Mouse (Mus musculus): ENCODE data around the gene Krtap12-1.
"Not testable (repeated sequence)": the region's sequence is repeated elsewhere in the genome, so short reads cannot be mapped to it uniquely, and the experiment has no call there.

Gene Krtap12-1

DNA sequence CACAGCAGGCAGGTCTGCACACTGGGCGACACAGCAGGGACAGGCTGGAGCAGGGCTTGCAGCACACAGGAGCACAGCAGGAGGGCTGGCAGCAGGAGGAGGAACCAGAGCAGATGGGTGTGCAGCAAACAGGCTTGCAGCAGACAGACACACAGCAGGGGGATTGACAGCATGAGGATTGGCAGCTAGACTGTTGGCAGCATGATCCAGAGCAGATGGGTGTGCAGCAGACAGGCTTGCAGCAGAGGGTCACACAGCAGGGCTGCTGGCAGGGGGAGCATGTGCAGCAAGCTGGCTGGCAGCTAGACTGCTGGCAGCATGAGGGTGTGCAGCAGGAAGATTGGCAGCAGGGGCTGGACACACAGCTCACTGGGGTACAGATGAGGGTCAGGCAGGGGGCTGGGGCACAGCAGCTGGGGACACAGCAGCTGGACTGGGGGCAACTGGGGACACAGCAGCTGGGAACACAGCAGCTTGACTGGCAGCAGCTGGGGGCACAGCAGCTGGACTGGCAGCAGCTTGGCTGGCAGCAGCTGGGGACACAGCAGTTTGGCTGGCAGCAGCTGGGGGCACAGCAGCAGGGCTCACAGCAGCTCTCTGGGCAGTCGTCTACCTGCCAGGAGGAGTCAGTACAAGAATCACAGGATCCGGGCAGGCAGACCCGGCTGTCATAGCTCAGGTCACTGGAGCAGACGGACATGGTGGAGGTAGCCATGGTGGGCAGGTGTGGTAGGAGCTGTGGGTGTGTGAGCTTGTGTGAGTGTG lies 21.7 kb downstream of the Krtap12-1 start, which contains the start of gene Gm18596:
TSS of gene Gm18596 (minus strand) at position 715 of the 765 bp plus-strand sequence.
- not testable (repeated sequence) for DNase-seq (ENCODE audit: low read depth, low spot score)

DNA sequence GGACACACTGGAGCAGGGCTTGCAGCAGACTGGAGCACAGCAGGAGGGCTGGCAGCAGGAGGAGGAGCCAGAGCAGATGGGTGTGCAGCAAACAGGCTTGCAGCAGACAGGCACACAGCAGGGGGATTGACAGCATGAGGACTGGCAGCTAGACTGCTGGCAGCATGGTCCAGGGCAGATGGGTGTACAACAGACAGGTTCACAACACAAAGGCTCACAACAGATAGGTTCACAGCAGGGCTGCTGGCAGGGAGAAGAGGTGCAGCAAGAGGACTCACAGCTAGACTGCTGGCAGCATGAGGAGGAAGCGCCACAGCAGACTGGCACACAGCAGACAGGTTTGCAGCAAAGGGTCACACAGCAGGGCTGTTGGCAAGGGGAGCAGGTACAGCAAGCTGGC lies 30.3 kb downstream of the Krtap12-1 start:
- not testable (repeated sequence) for DNase-seq (ENCODE audit: low read depth, low spot score)

DNA sequence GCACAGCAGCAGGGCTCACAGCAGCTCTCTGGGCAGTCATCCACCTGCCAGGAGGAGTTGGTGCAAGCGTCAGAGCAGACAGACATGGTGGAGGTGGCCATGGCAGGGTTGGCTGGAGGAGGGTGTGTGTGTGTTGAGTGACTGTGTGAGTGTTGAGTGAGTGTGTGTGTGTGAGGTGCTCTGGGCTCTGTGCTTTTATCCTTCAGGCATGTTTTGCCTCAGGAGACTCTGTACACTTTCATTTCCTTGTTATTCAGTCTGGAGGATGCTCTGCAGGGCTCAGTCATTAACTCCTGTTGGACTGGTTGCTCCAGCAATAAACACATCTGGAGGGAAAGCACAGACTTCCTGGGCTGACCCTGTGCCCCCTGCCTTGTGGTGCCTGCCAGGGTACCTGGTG lies 30.9 kb downstream of the Krtap12-1 start, which contains the start of gene Gm9736:
TSS of gene Gm9736 (minus strand) at position 101 of the 400 bp plus-strand sequence.
- not testable (repeated sequence) for DNase-seq (ENCODE audit: low read depth, low spot score)

DNA sequence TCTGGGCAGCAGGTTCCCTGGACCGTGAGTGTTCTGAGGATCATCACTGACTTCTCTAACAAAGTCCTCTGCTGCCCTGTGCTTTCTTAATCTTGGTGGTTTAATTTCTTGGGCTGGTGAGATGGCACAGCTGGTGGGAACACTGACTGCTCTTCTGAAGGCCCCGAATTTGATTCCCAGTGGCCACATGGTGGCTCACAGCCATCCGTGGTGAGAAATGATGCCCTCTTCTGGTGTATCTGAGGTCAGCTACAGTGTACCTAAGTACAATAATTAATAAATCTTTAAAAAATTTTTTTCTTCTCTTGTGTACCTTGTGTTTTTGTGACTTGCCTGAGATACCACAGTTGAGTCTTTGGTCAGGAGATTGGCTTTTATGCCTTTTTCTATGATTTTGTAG lies 31.9 kb downstream of the Krtap12-1 start:
- not testable (repeated sequence) for DNase-seq (ENCODE audit: low read depth, low spot score)

- DNase-seq (ENCODE audit: low read depth, low spot score), result peak; percentile 48
These were observed 33.0 kb downstream of the Krtap12-1 start for GRCm38 (mm10) chr10:77753448-77753847.

DNA sequence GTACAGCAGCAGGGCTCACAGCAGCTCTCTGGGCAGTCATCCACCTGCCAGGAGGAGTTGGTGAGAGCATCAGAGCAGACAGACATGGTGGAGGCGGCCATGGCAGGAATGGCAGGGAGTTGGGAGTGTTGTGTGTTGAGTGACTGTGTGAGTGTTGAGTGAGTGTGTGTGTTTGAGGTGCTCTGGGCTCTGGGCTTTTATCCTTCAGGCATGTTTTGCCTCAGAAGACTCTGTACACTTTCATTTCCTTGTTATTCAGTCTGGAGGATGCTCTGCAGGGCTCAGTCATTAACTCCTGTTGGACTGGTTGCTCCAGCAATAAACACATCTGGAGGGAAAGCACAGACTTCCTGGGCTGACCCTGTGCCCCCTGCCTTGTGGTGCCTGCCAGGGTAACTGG lies 39.2 kb downstream of the Krtap12-1 start, which contains the start of gene Gm3233:
TSS of gene Gm3233 (minus strand) at position 101 of the 400 bp plus-strand sequence.
- not testable (repeated sequence) for DNase-seq (ENCODE audit: low read depth, low spot score)

DNA sequence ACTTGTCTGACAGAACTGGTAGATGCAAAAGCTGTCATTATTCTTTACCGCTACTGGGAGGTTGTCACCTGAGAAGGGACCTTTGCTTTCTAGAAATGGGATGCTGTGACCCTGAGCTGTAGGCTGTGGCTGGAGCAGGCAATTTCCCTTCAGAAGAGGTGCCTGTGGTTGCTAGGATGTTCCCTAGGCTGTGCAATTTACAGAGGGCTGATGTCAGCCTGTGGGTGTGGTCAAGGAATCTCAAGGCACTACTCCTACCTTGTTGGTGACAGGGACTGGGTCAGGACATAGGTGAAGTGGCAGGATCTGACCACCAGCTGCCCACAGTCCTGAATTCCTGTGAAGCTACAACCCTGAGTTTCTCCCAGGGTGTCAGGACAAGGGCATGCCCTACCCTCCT lies 49.3 kb downstream of the Krtap12-1 start:
- no peak for DNase-seq (ENCODE audit: low read depth, low spot score)
